Mouse (Mus musculus): ENCODE data around the gene Cntnap1.

GRCm38 (mm10) chr11:101218436-101219055 lies 48.2 kb downstream of the Cntnap1 start:
- TF ChIP-seq POLR2A (IDR thresholded peaks at IDR 0.05; ENCODE audit: control insufficient read depth, low read depth, low read length) (no peak), CTCF (IDR thresholded peaks at IDR 0.05; ENCODE audit: control insufficient read depth, insufficient read depth, insufficient replicate concordance, low read depth, low read length) (no peak)
